Mouse (Mus musculus): ENCODE data around the gene Swap70. TPM values are rescaled to one million over a fixed set of nuclear protein-coding genes. Genes with fewer than 3 reads are reported as not detected.
A peak's percentile ranks its signal among the peaks of the same experiment; 100 is the strongest.

Gene Swap70
- total and polyA plus RNA-seq, 3 experiments: 7.7 to 12.7 (median 12.1) TPM

GRCm38 (mm10) chr7:110253861-110254260, 32.4 kb downstream of the Swap70 start:
- Histone ChIP-seq H3K4me1 (ENCODE audit: control insufficient read depth, insufficient read depth, low read length) (peaks cover 7% of the 10 kb centered on the region; the same call in 1 of the 2 replicates), H3K27ac (no peak overlapping the region), H3K9ac (ENCODE audit: low read depth, low read length) (no peak overlapping the region), H3K79me2 (replicated peaks; ENCODE audit: control insufficient read depth, insufficient read depth, low read length) (no peaks in the 10 kb centered on the region), H3K4me3 (no peak overlapping the region), H3K36me3 (ENCODE audit: control insufficient read depth, insufficient read depth, low read length) (peaks cover 3% of the 10 kb centered on the region; the same call in 1 of the 2 replicates), H3K27me3 (ENCODE audit: control insufficient read depth, insufficient read depth, low read length) (no peaks in the 10 kb centered on the region)
- no peak for DNase-seq
- intact Hi-C loops (cut with DNase I): no loop called here
- 63% methylated on average over 2 of the region's 2 CpGs for WGBS
- TF ChIP-seq EP300 (IDR thresholded peaks at IDR 0.05; ENCODE audit: insufficient read depth, low read depth, low read length) (no peak), CTCF (IDR thresholded peaks at IDR 0.05) (no peak), POLR2A (IDR thresholded peaks at IDR 0.05; ENCODE audit: insufficient read depth, low read depth, low read length) (no peak)

DNA sequence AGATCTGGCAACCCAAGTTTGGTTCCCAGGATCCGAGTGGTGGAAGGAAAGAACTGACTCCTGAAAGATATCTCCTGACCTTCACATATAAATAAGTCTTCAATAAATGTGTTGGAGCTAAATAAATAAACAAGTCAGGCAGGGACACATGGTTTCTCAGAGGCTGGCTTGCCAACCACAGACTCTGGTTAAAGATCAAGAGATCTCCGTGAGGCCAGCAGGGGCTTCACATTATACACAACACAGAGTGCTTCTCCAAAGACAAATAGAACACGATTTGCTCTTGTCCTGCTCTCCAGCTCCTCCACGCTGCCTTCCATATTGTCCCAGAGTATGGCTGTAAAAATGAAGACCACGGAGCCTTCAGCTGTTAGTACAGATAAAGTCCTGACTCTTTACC, 32.9 kb downstream of the Swap70 start:
- no peak for DNase-seq

DNA sequence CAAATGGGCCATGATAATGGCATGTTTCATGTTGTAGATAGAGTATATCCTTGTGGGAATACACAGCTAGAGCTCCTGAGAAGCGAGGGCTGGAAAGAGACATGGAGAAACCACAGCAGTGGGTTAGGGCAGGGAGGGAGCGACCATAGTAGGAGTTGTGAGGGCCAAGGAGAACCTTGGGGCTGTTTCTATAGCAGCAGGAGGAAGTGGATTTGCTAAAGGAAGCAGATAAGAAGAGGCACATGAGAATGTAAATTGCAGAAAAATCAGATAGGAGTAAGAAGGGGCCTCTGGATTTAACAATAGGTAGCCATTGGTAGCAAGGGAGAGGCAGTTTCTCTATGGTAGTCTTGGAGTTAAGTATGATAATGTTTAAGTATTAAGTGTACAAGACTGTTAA, 35.5 kb downstream of the Swap70 start:
- 52% methylated on average over 2 of the region's 2 CpGs for WGBS

More for the DNA sequence above, 32.9 kb downstream of the Swap70 start:
- Histone ChIP-seq H3K4me1 (ENCODE audit: control insufficient read depth, insufficient read depth, low read length) (peaks cover 7% of the 10 kb centered on the region; the same call in 1 of the 2 replicates), H3K36me3 (ENCODE audit: control insufficient read depth, insufficient read depth, low read length) (peaks cover 2% of the 10 kb centered on the region), H3K79me2 (replicated peaks; ENCODE audit: control insufficient read depth, insufficient read depth, low read length) (0 out of 2 replicates have a peak, but pooled peaks cover 1% of the 10 kb centered on the region), H3K9ac (ENCODE audit: low read depth, low read length) (no peak overlapping the region), H3K4me3 (no peak overlapping the region), H3K27ac (no peak overlapping the region), H3K27me3 (ENCODE audit: control insufficient read depth, insufficient read depth, low read length) (no peaks in the 10 kb centered on the region)
- WGBS: 79% methylated on average over 5 of the region's 5 CpGs
- intact Hi-C loops (cut with DNase I): no loop called here
- TF ChIP-seq POLR2A (IDR thresholded peaks at IDR 0.05; ENCODE audit: insufficient read depth, low read depth, low read length) (no peak), CTCF (IDR thresholded peaks at IDR 0.05) (no peak), EP300 (IDR thresholded peaks at IDR 0.05; ENCODE audit: insufficient read depth, low read depth, low read length) (no peak)

GRCm38 (mm10) chr7:110258196-110258950, 36.9 kb downstream of the Swap70 start:
- no peak overlapping the region for H3K9ac ChIP-seq (ENCODE audit: low read depth, low read length)
- H3K36me3 ChIP-seq (ENCODE audit: control insufficient read depth, insufficient read depth, low read length): peaks cover 7% of the 10 kb centered on the region
- H3K4me3 ChIP-seq: no peak overlapping the region
- peaks cover 15% of the 10 kb centered on the region for H3K4me1 ChIP-seq (ENCODE audit: control insufficient read depth, insufficient read depth, low read length)
- intact Hi-C loops (cut with DNase I): no loop called here
- TF ChIP-seq EP300 (IDR thresholded peaks at IDR 0.05; ENCODE audit: insufficient read depth, low read depth, low read length) (no peak), POLR2A (IDR thresholded peaks at IDR 0.05; ENCODE audit: insufficient read depth, low read depth, low read length) (no peak), CTCF (IDR thresholded peaks at IDR 0.05) (no peak)
- no peak for DNase-seq
- H3K27me3 ChIP-seq (ENCODE audit: control insufficient read depth, insufficient read depth, low read length): no peaks in the 10 kb centered on the region
- WGBS: 73% methylated on average over 11 of the region's 11 CpGs
- peak overlapping the region; percentile 21 for H3K27ac ChIP-seq
- H3K79me2 ChIP-seq (replicated peaks; ENCODE audit: control insufficient read depth, insufficient read depth, low read length): peaks cover 1% of the 10 kb centered on the region; the same call in 1 of the 2 replicates

More for the DNA sequence above, 35.5 kb downstream of the Swap70 start:
- DNase-seq: no peak
- Histone ChIP-seq H3K79me2 (replicated peaks; ENCODE audit: control insufficient read depth, insufficient read depth, low read length) (0 out of 2 replicates have a peak, but pooled peaks cover 1% of the 10 kb centered on the region), H3K4me1 (ENCODE audit: control insufficient read depth, insufficient read depth, low read length) (peaks cover 15% of the 10 kb centered on the region), H3K4me3 (no peak overlapping the region), H3K27me3 (ENCODE audit: control insufficient read depth, insufficient read depth, low read length) (no peaks in the 10 kb centered on the region), H3K27ac (peak overlapping the region; percentile 13), H3K36me3 (ENCODE audit: control insufficient read depth, insufficient read depth, low read length) (peaks cover 5% of the 10 kb centered on the region), H3K9ac (ENCODE audit: low read depth, low read length) (no peak overlapping the region)
- intact Hi-C loops (cut with DNase I): loop anchor here (2.0 kb wide), 1 partner anchor 34 kb away; no protein-coding TSS in a partner anchor
- TF ChIP-seq POLR2A (IDR thresholded peaks at IDR 0.05; ENCODE audit: insufficient read depth, low read depth, low read length): no peak
- TF ChIP-seq EP300 (IDR thresholded peaks at IDR 0.05; ENCODE audit: insufficient read depth, low read depth, low read length): no peak
- no peak for TF ChIP-seq CTCF (IDR thresholded peaks at IDR 0.05)

DNA sequence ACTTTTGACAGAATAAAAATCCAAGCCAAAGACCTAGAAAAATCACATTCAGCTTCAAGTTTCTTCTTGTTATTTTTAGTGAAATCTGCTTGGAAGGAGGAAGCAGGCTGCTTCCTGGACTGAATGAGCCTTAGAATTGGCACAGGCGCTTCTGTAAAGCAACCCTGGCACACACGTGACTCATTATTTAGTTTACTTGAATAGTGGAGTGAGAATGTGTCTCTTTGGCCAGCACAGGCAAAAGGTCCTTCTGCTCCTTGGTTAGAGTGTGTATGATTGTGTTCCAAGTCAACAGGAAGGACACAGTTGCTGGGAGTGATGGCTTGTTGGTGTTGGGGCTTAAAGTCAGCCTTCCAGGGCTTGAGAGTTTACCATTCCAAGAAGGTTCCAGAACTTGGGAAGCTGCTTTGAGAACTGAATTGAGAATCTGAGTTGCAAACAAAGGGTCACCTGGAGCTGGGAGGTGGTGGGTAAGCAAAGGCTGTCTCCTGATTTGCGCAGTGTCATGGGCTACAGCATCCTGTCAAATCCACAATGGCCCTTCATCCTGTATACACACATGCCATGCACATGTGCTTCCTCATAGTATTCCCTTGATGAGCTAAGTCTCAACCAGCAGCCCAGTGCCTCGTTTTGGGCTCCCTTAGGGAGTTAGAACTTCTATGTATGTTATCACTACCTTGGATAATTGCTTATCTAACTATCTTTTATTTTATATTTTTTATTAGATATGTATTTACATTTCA, 38.6 kb downstream of the Swap70 start:
- no peak overlapping the region for H3K9ac ChIP-seq (ENCODE audit: low read depth, low read length)
- 33% methylated on average over 4 of the region's 4 CpGs for WGBS
- peak overlapping the region; percentile 74 for H3K27ac ChIP-seq
- no peaks in the 10 kb centered on the region for H3K27me3 ChIP-seq (ENCODE audit: control insufficient read depth, insufficient read depth, low read length)
- peaks cover 7% of the 10 kb centered on the region for H3K36me3 ChIP-seq (ENCODE audit: control insufficient read depth, insufficient read depth, low read length)
- H3K79me2 ChIP-seq (replicated peaks; ENCODE audit: control insufficient read depth, insufficient read depth, low read length): peaks cover 1% of the 10 kb centered on the region; the same call in 1 of the 2 replicates
- peak in 1 of 2 experiments; percentile 51 for DNase-seq
- H3K4me1 ChIP-seq (ENCODE audit: control insufficient read depth, insufficient read depth, low read length): peaks cover 15% of the 10 kb centered on the region
- TF ChIP-seq POLR2A (IDR thresholded peaks at IDR 0.05; ENCODE audit: insufficient read depth, low read depth, low read length) (0 out of 2 replicates have a peak, but pooled peaks have one; percentile 15), EP300 (IDR thresholded peaks at IDR 0.05; ENCODE audit: insufficient read depth, low read depth, low read length) (peak; percentile 41; the same call in 1 of the 2 replicates), CTCF (IDR thresholded peaks at IDR 0.05) (no peak)
- intact Hi-C loops (cut with DNase I): loop anchor here (2.0 kb wide), 1 partner anchor 15 kb away; no protein-coding TSS in a partner anchor
- no peak overlapping the region for H3K4me3 ChIP-seq

Measured in heart, adult 2 months (tissue).